ENCODE assay signal across 9 mouse cellular contexts in the genomic region with DNA sequence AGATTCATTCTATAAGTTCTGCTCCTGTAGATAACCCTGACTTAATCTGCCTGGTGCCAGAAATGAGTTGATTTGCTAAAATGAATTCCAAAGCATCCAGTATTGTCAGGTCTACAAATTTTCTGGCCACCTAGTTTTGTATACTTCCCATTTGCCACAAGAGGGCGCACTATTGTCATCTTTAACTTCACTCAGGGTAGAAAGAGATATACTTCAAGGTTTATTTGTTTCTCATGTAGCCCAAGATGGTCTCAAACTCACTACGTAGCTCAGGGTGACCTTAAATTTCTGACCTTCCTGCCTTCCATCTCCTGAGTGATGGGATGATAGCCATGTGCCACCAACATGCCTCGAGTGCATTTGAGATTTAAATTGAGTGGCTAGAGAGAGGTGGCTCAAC. TPM values are rescaled to one million over a fixed set of nuclear protein-coding genes. Genes with fewer than 3 reads are reported as not detected.
A peak's percentile ranks its signal among the peaks of the same experiment; 100 is the strongest.
DNase-seq lines count a peak whose midpoint lies in the region; ATAC-seq and TF ChIP-seq lines count a peak whose summit lies in the region.
"Had no signal": no experiment of that assay in that cellular context is flagged by ENCODE, and none has a peak within 500 bp of the region (broad histone marks: within the 10 kb centered on the region; RNA-seq: fewer than 3 reads in every experiment).

No protein-coding gene starts in this region.

- H3K4me1 ChIP-seq in kidney, embryonic 14.5 days (ENCODE audit: control insufficient read depth, insufficient read depth, low read length), result no peaks in the 10 kb centered on the region
- peaks cover 3 to 4% of the 10 kb centered on the region in 2 experiments; a peak in 3 of 4 replicates for H3K4me1 ChIP-seq in MEL (ENCODE audit: control insufficient read depth in 1 of 2, insufficient read depth in 2 of 2, low read length in 2 of 2)
- no peaks in the 10 kb centered on the region for H3K4me1 ChIP-seq in liver, postnatal 0 days (ENCODE audit: insufficient read depth)

- no peak overlapping the region for H3K27ac ChIP-seq in kidney, embryonic 14.5 days (ENCODE audit: low read depth, low read length)
- no peak overlapping the region for H3K27ac ChIP-seq in MEL (ENCODE audit: control insufficient read depth, low read depth, low read length)
- H3K27ac ChIP-seq in liver, postnatal 0 days (ENCODE audit: low read depth), result no peak overlapping the region

- no peak for TF ChIP-seq EP300 in MEL (IDR thresholded peaks at IDR 0.05; ENCODE audit: low read depth in 1 of 2, low read length in 2 of 2)
- TF ChIP-seq EP300 in liver, postnatal 0 days (IDR thresholded peaks at IDR 0.05; ENCODE audit: low read depth), result no peak

- H3K4me2 ChIP-seq in kidney, embryonic 14.5 days (replicated peaks; ENCODE audit: low read depth, low read length), result no peak overlapping the region
- no peak overlapping the region for H3K4me2 ChIP-seq in liver, postnatal 0 days (ENCODE audit: low read depth, low read length)

- no peak overlapping the region for H3K4me3 ChIP-seq in kidney, embryonic 14.5 days (ENCODE audit: low read length)
- H3K4me3 ChIP-seq in MEL (ENCODE audit: control insufficient read depth in 1 of 2, insufficient read depth in 1 of 2, low read depth in 2 of 2, low read length in 2 of 2), result no peak overlapping the region
- no peak overlapping the region for H3K4me3 ChIP-seq in liver, postnatal 0 days (ENCODE audit: low read depth, low read length)
- H3K4me3 ChIP-seq: myocyte had no signal

- H3K36me3 ChIP-seq in kidney, embryonic 14.5 days (ENCODE audit: control insufficient read depth, insufficient read depth, low read length), result no peaks in the 10 kb centered on the region
- peaks cover 0 to 7% of the 10 kb centered on the region in 2 experiments; a peak in 2 of 4 replicates for H3K36me3 ChIP-seq in MEL (ENCODE audit: control insufficient read depth in 1 of 2, insufficient read depth in 2 of 2, low read length in 2 of 2)
- H3K36me3 ChIP-seq in liver, postnatal 0 days (replicated peaks; ENCODE audit: insufficient read depth, low read length), result no peaks in the 10 kb centered on the region

- no peaks in the 10 kb centered on the region for H3K79me2 ChIP-seq in MEL (ENCODE audit: control insufficient read depth, insufficient read depth, low read length, poor library complexity)

- H3K9ac ChIP-seq in kidney, embryonic 14.5 days (ENCODE audit: low read depth, low read length), result no peak overlapping the region
- H3K9ac ChIP-seq in MEL (ENCODE audit: control insufficient read depth, low read depth, low read length, poor library complexity, severe bottlenecking), result no peak overlapping the region
- no peak overlapping the region for H3K9ac ChIP-seq in liver, postnatal 0 days (replicated peaks)

- peak; percentile 81 for TF ChIP-seq RAD21 in MEL (IDR thresholded peaks at IDR 0.05; ENCODE audit: low read depth, low read length)

- 33% methylated on average over 3 of the region's 3 CpGs for WGBS in kidney, embryonic 14.5 days
- 28% methylated on average over 3 of the region's 3 CpGs for WGBS in liver, postnatal 0 days (ENCODE audit: insufficient replicate concordance)

- H3K27me3 ChIP-seq in kidney, embryonic 14.5 days (ENCODE audit: control insufficient read depth, insufficient read depth, low read length), result no peaks in the 10 kb centered on the region
- H3K27me3 ChIP-seq in MEL (ENCODE audit: control insufficient read depth in 1 of 2, insufficient read depth in 2 of 2, low read length in 2 of 2), result no peaks in the 10 kb centered on the region
- no peaks in the 10 kb centered on the region for H3K27me3 ChIP-seq in liver, postnatal 0 days (ENCODE audit: insufficient read depth, low read length)

- peak; percentile 43; the same call in 1 of the 2 replicates for ATAC-seq in kidney, embryonic 14.5 days (ENCODE audit: low FRiP score, low TSS enrichment)
- ATAC-seq in liver, postnatal 0 days, result peak; percentile 60

- no peak for TF ChIP-seq POLR2A in MEL (IDR thresholded peaks at IDR 0.05; ENCODE audit: control insufficient read depth in 1 of 2, insufficient read depth in 1 of 2, low read depth in 1 of 2, low read length in 2 of 2, poor library complexity in 1 of 2)

- no peaks in the 10 kb centered on the region for H3K9me3 ChIP-seq in kidney, embryonic 14.5 days (ENCODE audit: control insufficient read depth, low read length)
- no peaks in the 10 kb centered on the region for H3K9me3 ChIP-seq in MEL (replicated peaks; ENCODE audit: insufficient read depth, low read length)
- no peaks in the 10 kb centered on the region for H3K9me3 ChIP-seq in liver, postnatal 0 days (ENCODE audit: low read length)

- peak; percentile 11 to 89 (median 75); a peak in 4 of 6 replicates for TF ChIP-seq CTCF in MEL (IDR thresholded peaks at IDR 0.05 in 2 of 3, conservative IDR thresholded peaks at IDR 0.05 in 1 of 3; ENCODE audit: control insufficient read depth in 1 of 3, insufficient read depth in 1 of 3, low read depth in 2 of 3, low read length in 3 of 3, poor library complexity in 1 of 3, severe bottlenecking in 1 of 3)
- TF ChIP-seq CTCF in liver, postnatal 0 days (IDR thresholded peaks at IDR 0.05; ENCODE audit: low read depth), result peak; percentile 82

- DNase-seq in kidney, adult 11 months, result no peak
- peak; percentile 87 for DNase-seq in MEL (ENCODE audit: low read depth, low spot score)
- DNase-seq in cerebellum, postnatal 14 days, result peak; percentile 51 to 52
- no peak for DNase-seq in liver, postnatal 0 days
- no peak for DNase-seq in spleen, adult 18-20 months
- DNase-seq in layer of hippocampus, adult 8-10 months (ENCODE audit: low spot score in 2 of 2), result no peak
- no peak for DNase-seq in left cerebral cortex, adult 9 months (ENCODE audit: low spot score in 2 of 2)

TF ChIP-seq in MEL, 35 proteins besides CTCF, POLR2A, EP300 and RAD21:
- TF ChIP-seq USF1 (IDR thresholded peaks at IDR 0.05; ENCODE audit: low read depth, low read length) (no peak), SMC3 (IDR thresholded peaks at IDR 0.05; ENCODE audit: low read depth, low read length) (peak; percentile 87), ZMIZ1 (IDR thresholded peaks at IDR 0.05; ENCODE audit: low read depth, low read length) (no peak), NRF1 (IDR thresholded peaks at IDR 0.05; ENCODE audit: insufficient read depth, low read depth, low read length, poor library complexity, severe bottlenecking) (no peak), ZC3H11A (IDR thresholded peaks at IDR 0.05; ENCODE audit: low read depth, low read length) (peak; percentile 71), JUND (IDR thresholded peaks at IDR 0.05; ENCODE audit: low read depth, low read length) (no peak)

RNA-seq across cellular contexts. Expression of gene Nqo1, which starts 16.4 kb away (rescaled TPM):
- polyA plus RNA-seq in kidney, embryonic 14.5 days (2014; fragmentation: Nextera tagmentation; extraction: Ambion mirVana), result 8.5 and 10.3 TPM in 2 replicates
- total RNA-seq in MEL (2012; rRNA removed), result 8.0 and 8.8 TPM in 2 replicates
- polyA plus RNA-seq in MEL (2012; ENCODE audit: insufficient read depth in 1 of 2, insufficient read length in 2 of 2, low read depth in 1 of 2, low replicate concordance in 2 of 2, missing spikeins in 1 of 2), result 1 to 10 TPM in 1 of 2 experiments, not detected in 1; 8.8 TPM
- 8.3 and 8.4 TPM in 2 replicates for polyA plus RNA-seq in liver, postnatal 0 days (2015; fragmentation: Nextera tagmentation; extraction: Ambion mirVana)
- total RNA-seq in layer of hippocampus, adult 8-10 months (2022), result 1 to 10 TPM; 6.0 to 7.1 (median 6.2) TPM

RNA-seq across cellular contexts. Expression of gene Nob1, which starts 38.2 kb away (rescaled TPM):
- polyA plus RNA-seq in kidney, embryonic 14.5 days (2014; fragmentation: Nextera tagmentation; extraction: Ambion mirVana), result 84.5 and 85.3 TPM in 2 replicates
- 110 and 125 TPM in 2 replicates for total RNA-seq in MEL (2012; rRNA removed)
- 100 to 1,000 TPM; 144 to 200 TPM for polyA plus RNA-seq in MEL (2012; ENCODE audit: insufficient read depth in 1 of 2, insufficient read length in 2 of 2, low read depth in 1 of 2, low replicate concordance in 2 of 2, missing spikeins in 1 of 2)
- polyA plus RNA-seq in liver, postnatal 0 days (2015; fragmentation: Nextera tagmentation; extraction: Ambion mirVana), result 17.0 and 18.4 TPM in 2 replicates
- total RNA-seq in layer of hippocampus, adult 8-10 months (2022), result 10 to 100 TPM; 39.1 to 46.4 (median 40.8) TPM

RNA-seq across cellular contexts. Expression of gene Wwp2, which starts 49.5 kb away (rescaled TPM):
- 34.8 and 43.7 TPM in 2 replicates for polyA plus RNA-seq in kidney, embryonic 14.5 days (2014; fragmentation: Nextera tagmentation; extraction: Ambion mirVana)
- total RNA-seq in MEL (2012; rRNA removed), result 20.5 and 21.8 TPM in 2 replicates
- 10 to 100 TPM in 1 of 2 experiments, not detected in 1; 31.5 TPM for polyA plus RNA-seq in MEL (2012; ENCODE audit: insufficient read depth in 1 of 2, insufficient read length in 2 of 2, low read depth in 1 of 2, low replicate concordance in 2 of 2, missing spikeins in 1 of 2)
- polyA plus RNA-seq in liver, postnatal 0 days (2015; fragmentation: Nextera tagmentation; extraction: Ambion mirVana), result 26.2 and 29.1 TPM in 2 replicates
- 10 to 100 TPM; 35.1 to 43.2 (median 41.4) TPM for total RNA-seq in layer of hippocampus, adult 8-10 months (2022)

Comparison
In these comparisons a context has a peak if more than half of its experiments do, and no peak if none do; other contexts are left out.
1. DNase-seq: peak in MEL (single experiment) and cerebellum, postnatal 14 days (2 of 2); none in kidney, adult 11 months (single experiment), liver, postnatal 0 days (single experiment), spleen, adult 18-20 months (0 of 2), layer of hippocampus, adult 8-10 months (0 of 2) and left cerebral cortex, adult 9 months (0 of 2).